Mouse (Mus musculus) heart, embryonic 10.5 days (tissue): ENCODE data around the gene Plppr3. TPM values are rescaled to one million over a fixed set of nuclear protein-coding genes. Genes with fewer than 3 reads are reported as not detected.

ENCODE experiments used
- DNase-seq: peaks from one replicate; pipeline ENCODE4 v3.0.0-alpha.2; 2017; ENCODE audit warnings: low spot score
- H3K27ac ChIP-seq: fragments of 300-500 bp; sonication (generic); 2 replicates; pipeline ENCODE4 v1.5.1; 2016; ENCODE audit warnings: mild to moderate bottlenecking
- H3K27me3 ChIP-seq: fragments of 300-500 bp; sonication (generic); 2 replicates; pipeline ENCODE4 v1.6.1; 2016; ENCODE audit warnings: mild to moderate bottlenecking; ENCODE audit not compliant: poor library complexity, insufficient read depth, severe bottlenecking
- H3K36me3 ChIP-seq: fragments of 300-500 bp; sonication (generic); 2 replicates; pipeline ENCODE4 v1.6.1; 2016; ENCODE audit warnings: mild to moderate bottlenecking, moderate library complexity
- H3K4me1 ChIP-seq: fragments of 300-500 bp; sonication (generic); 2 replicates; pipeline ENCODE4 v1.6.1; 2016; ENCODE audit warnings: mild to moderate bottlenecking
- H3K4me3 ChIP-seq: fragments of 300-500 bp; sonication (generic); 2 replicates; pipeline ENCODE4 v1.5.1; 2016; ENCODE audit warnings: mild to moderate bottlenecking, moderate library complexity
- H3K9me3 ChIP-seq: fragments of 300-500 bp; sonication (generic); 2 replicates; pipeline ENCODE4 v1.6.1; 2016; ENCODE audit warnings: mild to moderate bottlenecking, moderate library complexity
- WGBS: fragments of 180-500 bp; shearing (Covaris S2); methylation state at CpG from one replicate; pipeline ENCODE4 v1.1.7; 2016; 5-methylcytosine and 5-hydroxymethylcytosine counted together
- polyA plus RNA-seq: library from polyadenylated mRNA; unstranded; fragments of >200 nt; fragmentation: Nextera tagmentation; extraction: Ambion mirVana; gene quantifications from 2 replicates; pipeline ENCODE4 v1.2.1, GENCODE M21; 2016

Plppr3 gene
- polyA plus RNA-seq, 1 experiment from 2014 or later: 36.9 TPM

DNA sequence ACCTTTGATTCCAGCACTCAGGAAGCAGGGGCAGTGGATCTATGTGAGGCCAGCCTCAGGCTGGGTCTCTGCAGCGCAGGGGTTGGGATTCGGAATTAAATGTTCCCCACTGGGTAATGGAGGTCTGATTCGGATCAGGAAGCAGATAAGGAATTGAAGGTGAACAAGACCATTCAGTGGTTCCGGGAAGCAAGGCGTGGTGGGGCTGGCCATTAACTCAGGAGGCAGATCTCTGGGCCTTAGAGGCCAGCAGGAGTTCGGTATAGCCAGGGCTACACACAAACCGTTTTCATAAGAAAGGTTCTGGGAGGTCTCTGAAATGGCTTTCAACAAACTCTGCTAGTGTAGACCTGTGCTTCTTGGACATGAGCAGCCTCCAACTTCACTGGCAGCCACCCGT, 21.6 kb downstream of the Plppr3 start:
- WGBS: 32% methylated on average over 8 of the region's 8 CpGs
- Histone ChIP-seq H3K4me1 (peaks cover 50% of the 10 kb centered on the region), H3K36me3 (peaks cover 23% of the 10 kb centered on the region), H3K27ac (peak overlapping the region; percentile 100), H3K9me3 (no peaks in the 10 kb centered on the region), H3K27me3 (no peaks in the 10 kb centered on the region), H3K4me3 (peak overlapping the region; percentile 98)
- DNase-seq: no peak

- H3K9me3 ChIP-seq: no peaks in the 10 kb centered on the region
- peak overlapping the region; percentile 98 for H3K4me3 ChIP-seq
- DNase-seq: no peak
- peak overlapping the region; percentile 100 for H3K27ac ChIP-seq
- 56% methylated on average over 9 of the region's 9 CpGs for WGBS
- peaks cover 44% of the 10 kb centered on the region for H3K4me1 ChIP-seq
- peaks cover 17% of the 10 kb centered on the region for H3K36me3 ChIP-seq
- no peaks in the 10 kb centered on the region for H3K27me3 ChIP-seq
These were observed 22.2 kb downstream of the Plppr3 start for GRCm38 (mm10) chr10:79852107-79852789.

GRCm38 (mm10) chr10:79851653-79852052, 22.8 kb downstream of the Plppr3 start:
- Histone ChIP-seq H3K4me1 (peaks cover 38% of the 10 kb centered on the region), H3K9me3 (no peaks in the 10 kb centered on the region), H3K36me3 (peaks cover 11% of the 10 kb centered on the region), H3K4me3 (peak overlapping the region; percentile 98), H3K27me3 (no peaks in the 10 kb centered on the region), H3K27ac (peak overlapping the region; percentile 100)
- DNase-seq: no peak
- 85% methylated on average over 3 of the region's 3 CpGs for WGBS

DNA sequence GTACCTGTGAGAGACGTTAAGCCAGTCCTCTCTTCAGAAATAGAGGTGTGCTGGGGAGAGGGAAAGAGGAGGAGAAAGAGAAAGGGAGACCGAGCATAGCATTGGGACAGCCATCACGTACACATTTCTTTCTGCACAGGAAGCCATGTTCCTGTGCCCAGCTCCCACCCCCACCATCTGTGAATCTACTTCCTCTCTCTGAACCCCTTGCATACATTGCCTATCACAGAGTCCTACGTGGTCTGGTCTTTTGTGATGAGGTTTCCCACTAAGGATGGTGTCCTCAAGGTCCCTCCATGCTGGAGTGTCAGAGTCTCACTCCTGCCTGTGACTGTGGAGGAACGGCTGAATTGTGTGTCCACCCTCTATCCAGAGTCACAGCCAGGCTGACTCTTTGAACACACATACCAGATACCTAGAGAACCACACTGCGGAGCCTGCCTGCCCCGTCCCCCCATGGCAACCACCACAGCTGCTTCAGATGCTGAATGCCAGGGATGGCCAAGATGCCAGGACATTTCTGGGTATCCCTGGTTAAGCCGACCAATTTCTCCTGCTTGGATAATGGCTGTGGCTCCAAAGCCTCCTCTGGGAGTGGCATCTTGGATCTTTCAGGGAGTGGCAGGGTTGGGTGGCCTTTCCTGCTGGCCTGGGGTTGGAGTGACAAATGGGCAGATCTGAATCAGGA, 24.3 kb downstream of the Plppr3 start:
- DNase-seq: no peak
- H3K27ac ChIP-seq: 0 out of 2 replicates have a peak overlapping the region, but pooled peaks have one; percentile 12
- H3K9me3 ChIP-seq: no peaks in the 10 kb centered on the region
- peaks cover 31% of the 10 kb centered on the region for H3K4me1 ChIP-seq
- no peaks in the 10 kb centered on the region for H3K36me3 ChIP-seq
- H3K27me3 ChIP-seq: no peaks in the 10 kb centered on the region
- 79% methylated on average over 8 of the region's 8 CpGs for WGBS
- H3K4me3 ChIP-seq: no peak overlapping the region

DNA sequence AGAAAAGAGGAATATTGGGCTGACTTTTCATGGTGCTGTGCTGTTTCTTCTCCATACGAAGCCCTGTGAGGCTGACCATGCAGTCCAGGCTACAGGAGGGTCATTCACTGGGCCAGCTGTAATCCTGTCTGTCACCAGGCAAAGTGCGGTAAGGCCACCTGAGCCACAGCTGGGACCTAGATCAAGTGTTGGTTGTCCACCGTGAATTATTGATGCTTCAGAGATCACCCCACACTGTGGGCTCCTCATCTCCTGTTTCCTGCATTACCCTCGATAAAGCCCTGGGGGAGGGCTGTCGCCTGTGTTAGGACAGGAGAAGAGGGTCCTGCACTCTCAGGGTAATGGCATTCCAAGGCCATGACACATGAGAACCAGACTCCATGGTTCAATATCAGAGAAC, 27.9 kb downstream of the Plppr3 start:
- Histone ChIP-seq H3K27ac (no peak overlapping the region), H3K27me3 (no peaks in the 10 kb centered on the region), H3K4me1 (peaks cover 37% of the 10 kb centered on the region), H3K9me3 (no peaks in the 10 kb centered on the region), H3K4me3 (no peak overlapping the region), H3K36me3 (no peaks in the 10 kb centered on the region)
- WGBS: 45% methylated on average over 5 of the region's 5 CpGs
- no peak for DNase-seq

GRCm38 (mm10) chr10:79843476-79843875, 31.0 kb downstream of the Plppr3 start:
- H3K36me3 ChIP-seq: no peaks in the 10 kb centered on the region
- H3K4me3 ChIP-seq: no peak overlapping the region
- H3K27ac ChIP-seq: 0 out of 2 replicates have a peak overlapping the region, but pooled peaks have one; percentile 0
- no peaks in the 10 kb centered on the region for H3K27me3 ChIP-seq
- H3K4me1 ChIP-seq: peaks cover 45% of the 10 kb centered on the region
- WGBS: 81% methylated on average over 6 of the region's 6 CpGs
- no peak for DNase-seq
- no peaks in the 10 kb centered on the region for H3K9me3 ChIP-seq

DNA sequence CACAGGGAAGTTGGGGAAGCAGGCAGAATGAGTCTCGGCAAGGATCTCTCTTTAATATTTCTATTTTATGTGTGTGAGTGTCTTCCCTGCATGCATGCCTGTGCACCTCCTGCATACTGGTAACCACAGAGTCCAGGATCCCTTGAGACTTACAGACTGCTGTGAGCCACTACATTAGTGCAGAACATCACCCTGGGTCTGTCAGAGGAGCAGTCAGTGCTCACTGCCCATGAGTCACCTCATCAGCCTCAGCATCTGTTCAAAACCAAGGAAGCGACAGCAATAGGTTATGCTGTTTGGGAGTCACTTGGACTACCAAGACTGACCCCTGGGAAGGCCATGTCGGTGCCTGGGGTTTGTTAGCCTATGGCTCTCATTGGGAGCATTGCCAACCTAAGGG, 32.1 kb downstream of the Plppr3 start:
- WGBS: 74% methylated on average over 3 of the region's 3 CpGs
- H3K9me3 ChIP-seq: no peaks in the 10 kb centered on the region
- no peaks in the 10 kb centered on the region for H3K36me3 ChIP-seq
- H3K27ac ChIP-seq: no peak overlapping the region
- DNase-seq: no peak
- no peak overlapping the region for H3K4me3 ChIP-seq
- no peaks in the 10 kb centered on the region for H3K27me3 ChIP-seq
- H3K4me1 ChIP-seq: peaks cover 45% of the 10 kb centered on the region

- under 1% methylated on average over 24 of the region's 24 CpGs for WGBS
- Histone ChIP-seq H3K27ac (peak overlapping the region; percentile 90), H3K27me3 (no peaks in the 10 kb centered on the region), H3K4me1 (peaks cover 45% of the 10 kb centered on the region), H3K9me3 (no peaks in the 10 kb centered on the region), H3K4me3 (peak overlapping the region; percentile 62), H3K36me3 (no peaks in the 10 kb centered on the region)
- peak; percentile 86 for DNase-seq
These were observed 33.5 kb downstream of the Plppr3 start for GRCm38 (mm10) chr10:79840644-79841551.

DNA sequence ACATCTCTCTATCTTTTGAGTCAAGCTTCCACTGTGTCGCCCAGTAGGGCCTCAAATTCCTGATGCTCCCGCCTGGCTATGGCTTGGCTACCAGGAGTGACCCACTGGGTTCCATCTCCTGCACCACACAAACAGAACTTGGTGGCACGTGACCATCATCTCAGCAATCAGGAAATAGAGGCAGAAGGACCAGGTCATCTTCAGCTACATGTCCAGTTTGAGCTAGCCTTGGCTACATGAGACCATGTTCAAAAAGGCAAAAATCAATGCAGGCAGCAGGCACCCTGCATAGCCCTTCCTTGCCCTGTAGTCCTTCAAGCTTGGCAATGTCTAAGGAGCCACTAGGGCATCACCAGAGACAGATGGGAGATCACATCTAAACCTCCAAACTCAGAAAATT, 34.3 kb downstream of the Plppr3 start:
- Histone ChIP-seq H3K27me3 (no peaks in the 10 kb centered on the region), H3K4me3 (no peak overlapping the region; the same call in 1 of the 2 replicates), H3K9me3 (no peaks in the 10 kb centered on the region), H3K27ac (peak overlapping the region; percentile 90; the same call in 1 of the 2 replicates), H3K36me3 (no peaks in the 10 kb centered on the region), H3K4me1 (peaks cover 42% of the 10 kb centered on the region)
- 85% methylated on average over 3 of the region's 3 CpGs for WGBS
- DNase-seq: no peak

DNA sequence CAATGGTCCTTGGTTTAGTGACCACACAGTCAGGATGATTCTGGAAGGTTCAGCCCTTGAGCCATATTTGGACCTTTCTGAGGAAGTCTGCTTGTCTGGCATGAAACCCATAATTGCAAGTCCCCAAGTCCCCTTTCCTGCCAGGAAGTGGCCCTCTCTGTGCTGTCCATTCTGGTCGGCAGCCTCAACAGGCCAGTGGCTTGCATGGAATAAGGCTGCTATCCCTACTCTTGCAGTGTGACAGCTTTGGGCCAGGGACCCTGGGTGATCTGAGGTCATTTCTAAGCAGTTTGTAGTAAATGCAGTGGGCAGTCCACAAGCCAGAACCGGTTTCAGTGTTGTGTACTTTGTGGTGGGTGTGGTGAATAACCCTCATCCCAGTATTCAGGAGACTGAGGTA, 36.3 kb downstream of the Plppr3 start:
- Histone ChIP-seq H3K36me3 (no peaks in the 10 kb centered on the region), H3K9me3 (no peaks in the 10 kb centered on the region), H3K4me3 (no peak overlapping the region), H3K27ac (no peak overlapping the region), H3K4me1 (peaks cover 33% of the 10 kb centered on the region), H3K27me3 (no peaks in the 10 kb centered on the region)
- 60% methylated on average over 2 of the region's 2 CpGs for WGBS
- DNase-seq: no peak

GRCm38 (mm10) chr10:79836918-79837317, 37.5 kb downstream of the Plppr3 start:
- Histone ChIP-seq H3K4me3 (no peak overlapping the region), H3K4me1 (peaks cover 22% of the 10 kb centered on the region; the same call in 1 of the 2 replicates), H3K36me3 (no peaks in the 10 kb centered on the region), H3K9me3 (no peaks in the 10 kb centered on the region), H3K27me3 (no peaks in the 10 kb centered on the region), H3K27ac (no peak overlapping the region)
- DNase-seq: no peak
- 95% methylated on average over 3 of the region's 3 CpGs for WGBS

DNA sequence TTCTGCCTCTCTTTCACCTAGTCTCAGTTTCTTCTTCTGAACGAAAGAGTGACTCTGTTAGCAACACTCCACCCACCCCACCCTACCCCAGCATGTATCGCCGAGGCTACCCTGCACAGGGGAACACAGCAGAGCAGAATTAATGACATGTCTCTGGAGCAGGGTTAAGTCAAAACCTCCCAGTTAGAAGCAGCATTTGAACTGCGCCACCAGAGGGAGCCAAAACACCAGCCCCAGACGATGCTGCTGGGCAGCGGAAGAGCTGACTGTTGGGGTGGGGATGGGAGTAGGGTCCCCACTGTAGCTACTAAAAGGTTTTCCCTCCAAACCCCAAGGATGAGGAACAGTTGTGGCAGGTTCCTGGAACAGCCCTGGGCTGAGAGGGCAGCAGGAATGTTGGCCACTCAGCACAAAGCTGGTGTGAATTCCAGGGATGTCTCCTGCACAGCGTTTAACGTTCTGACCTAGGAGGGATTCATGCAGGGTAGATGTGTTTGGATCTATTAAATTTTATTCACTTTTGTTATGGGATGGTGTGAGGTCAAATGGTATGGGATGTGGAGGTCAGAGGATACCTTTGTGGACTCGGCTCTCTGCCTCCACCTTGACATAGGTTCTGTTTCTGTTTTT, 39.5 kb downstream of the Plppr3 start:
- no peak overlapping the region for H3K27ac ChIP-seq

More for the DNA sequence above, 39.5 kb downstream of the Plppr3 start:
- no peaks in the 10 kb centered on the region for H3K36me3 ChIP-seq
- no peak overlapping the region for H3K4me3 ChIP-seq
- no peaks in the 10 kb centered on the region for H3K27me3 ChIP-seq
- peaks cover 8% of the 10 kb centered on the region; the same call in 1 of the 2 replicates for H3K4me1 ChIP-seq
- 16% methylated on average over 9 of the region's 9 CpGs for WGBS
- DNase-seq: no peak
- H3K9me3 ChIP-seq: no peaks in the 10 kb centered on the region
